Mouse (Mus musculus): ENCODE measurements around the gene Dnah6. TPM values are rescaled to one million over a fixed set of nuclear protein-coding genes. Genes with fewer than 3 reads are reported as not detected.

Gene Dnah6
- polyA plus RNA-seq, 1 experiment from 2014 or later: 0.02 TPM

DNA sequence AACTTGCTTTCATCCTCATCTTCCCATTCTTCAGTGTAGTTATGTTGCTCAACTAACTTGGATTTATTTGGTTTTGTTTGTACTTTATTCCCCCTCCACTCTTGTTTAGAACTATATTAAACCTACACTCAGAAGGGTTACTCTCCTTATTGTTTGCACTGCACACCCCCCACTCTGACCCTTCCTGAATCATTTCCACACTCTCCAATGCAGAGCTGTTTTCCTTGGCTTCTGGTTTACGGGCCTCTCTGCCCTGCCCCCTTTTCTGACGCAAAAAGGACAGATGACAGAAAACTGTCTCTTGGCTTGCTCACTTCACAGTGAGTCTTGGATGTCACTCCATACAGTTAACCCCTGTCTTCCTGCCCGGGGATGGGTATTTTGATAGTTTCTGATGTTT lies 38.5 kb downstream of the Dnah6 start:
- Histone ChIP-seq H3K9me3 (ENCODE audit: control insufficient read depth, low read length) (no peaks in the 10 kb centered on the region), H3K36me3 (ENCODE audit: control insufficient read depth, insufficient read depth, low read length) (no peaks in the 10 kb centered on the region), H3K4me3 (ENCODE audit: low read depth, low read length) (no peak overlapping the region), H3K4me2 (replicated peaks; ENCODE audit: low read depth) (no peak overlapping the region), H3K9ac (ENCODE audit: low read length) (no peak overlapping the region), H3K4me1 (replicated peaks; ENCODE audit: control insufficient read depth, insufficient read depth) (no peaks in the 10 kb centered on the region), H3K27ac (replicated peaks) (no peak overlapping the region), H3K27me3 (ENCODE audit: control insufficient read depth, insufficient read depth, low read length) (no peaks in the 10 kb centered on the region)
- no peak for DNase-seq (ENCODE audit: low spot score)
- ATAC-seq (ENCODE audit: low FRiP score, low TSS enrichment): no peak
- TF ChIP-seq EP300 (optimal IDR thresholded peaks at IDR 0.05): no peak
- TF ChIP-seq CTCF (IDR thresholded peaks at IDR 0.05; ENCODE audit: low read depth): no peak
- 46% methylated on average over 3 of the region's 3 CpGs for WGBS

DNA sequence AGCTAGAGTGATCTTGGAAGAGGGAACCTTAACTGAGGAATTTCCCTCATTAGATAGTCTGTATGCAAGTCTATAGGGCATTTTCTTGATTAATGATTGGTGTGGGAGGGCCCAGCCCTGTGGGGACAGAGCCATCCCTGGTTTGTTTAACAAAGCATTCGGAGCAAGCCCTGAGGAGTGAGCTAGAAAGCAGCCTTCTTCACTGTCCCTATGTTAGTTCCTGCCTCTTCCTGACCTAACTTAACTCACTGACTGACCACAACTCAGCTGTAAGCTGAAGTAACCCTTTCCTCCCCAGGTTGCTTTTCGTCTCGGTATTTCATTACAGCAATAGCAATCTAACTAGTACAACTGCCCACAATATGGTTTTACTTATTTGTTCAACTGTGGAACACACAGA lies 39.0 kb downstream of the Dnah6 start:
- WGBS: 37% methylated on average over 3 of the region's 3 CpGs
- no peak overlapping the region for H3K4me2 ChIP-seq (replicated peaks; ENCODE audit: low read depth)
- ATAC-seq (ENCODE audit: low FRiP score, low TSS enrichment) (no peak), DNase-seq (ENCODE audit: low spot score) (no peak)
- no peak overlapping the region for H3K4me3 ChIP-seq (ENCODE audit: low read depth, low read length)
- no peak overlapping the region for H3K9ac ChIP-seq (ENCODE audit: low read length)
- no peaks in the 10 kb centered on the region for H3K4me1 ChIP-seq (replicated peaks; ENCODE audit: control insufficient read depth, insufficient read depth)
- TF ChIP-seq CTCF (IDR thresholded peaks at IDR 0.05; ENCODE audit: low read depth) (no peak), EP300 (optimal IDR thresholded peaks at IDR 0.05) (no peak)
- no peaks in the 10 kb centered on the region for H3K9me3 ChIP-seq (ENCODE audit: control insufficient read depth, low read length)
- no peaks in the 10 kb centered on the region for H3K27me3 ChIP-seq (ENCODE audit: control insufficient read depth, insufficient read depth, low read length)
- H3K27ac ChIP-seq (replicated peaks): no peak overlapping the region
- H3K36me3 ChIP-seq (ENCODE audit: control insufficient read depth, insufficient read depth, low read length): no peaks in the 10 kb centered on the region

DNA sequence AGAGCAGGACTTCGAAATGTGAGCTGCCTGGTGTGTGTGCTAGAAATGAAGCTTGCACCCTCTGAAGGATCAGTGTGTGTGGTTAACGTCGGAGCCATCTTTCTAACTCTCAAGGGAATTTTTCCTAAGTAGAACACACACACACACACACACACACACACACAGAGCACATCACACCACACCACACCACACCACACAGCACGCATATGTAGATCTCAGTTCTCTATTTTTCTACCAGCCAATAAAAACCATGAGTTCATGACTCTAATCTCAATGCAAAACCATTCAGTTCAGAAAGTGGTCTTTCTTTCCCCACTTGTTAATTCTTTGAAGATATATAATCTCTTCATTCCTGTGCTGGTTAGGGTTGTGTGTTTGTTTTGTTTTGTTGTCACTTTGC lies 39.4 kb downstream of the Dnah6 start:
- TF ChIP-seq CTCF (IDR thresholded peaks at IDR 0.05; ENCODE audit: low read depth): no peak
- no peak for TF ChIP-seq EP300 (optimal IDR thresholded peaks at IDR 0.05)
- Histone ChIP-seq H3K9ac (ENCODE audit: low read length) (no peak overlapping the region), H3K27ac (replicated peaks) (no peak overlapping the region), H3K4me2 (replicated peaks; ENCODE audit: low read depth) (no peak overlapping the region), H3K9me3 (ENCODE audit: control insufficient read depth, low read length) (no peaks in the 10 kb centered on the region), H3K27me3 (ENCODE audit: control insufficient read depth, insufficient read depth, low read length) (no peaks in the 10 kb centered on the region), H3K36me3 (ENCODE audit: control insufficient read depth, insufficient read depth, low read length) (no peaks in the 10 kb centered on the region), H3K4me1 (replicated peaks; ENCODE audit: control insufficient read depth, insufficient read depth) (no peaks in the 10 kb centered on the region), H3K4me3 (ENCODE audit: low read depth, low read length) (no peak overlapping the region)
- WGBS: 65% methylated on average over 4 of the region's 4 CpGs
- no peak for DNase-seq (ENCODE audit: low spot score)
- ATAC-seq (ENCODE audit: low FRiP score, low TSS enrichment): no peak

DNA sequence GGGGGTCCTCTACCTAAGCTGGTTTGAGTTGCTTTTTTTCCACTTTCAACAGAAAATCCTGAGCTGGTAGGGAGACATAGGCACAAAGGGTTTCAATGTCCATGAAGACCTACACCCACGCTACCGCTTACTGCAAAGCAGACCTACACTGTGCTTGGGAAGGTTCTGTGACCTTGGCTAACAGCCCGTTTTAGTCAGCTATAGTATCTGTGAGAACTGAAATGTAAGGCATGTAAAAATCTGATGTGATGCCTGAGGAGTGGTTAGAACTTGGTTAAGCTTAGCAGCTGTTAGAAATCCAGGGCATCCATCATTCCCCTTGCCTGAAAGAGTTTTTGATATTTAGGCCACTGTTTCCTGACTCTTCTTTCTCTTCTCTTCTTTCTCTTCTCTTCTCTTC lies 46.3 kb downstream of the Dnah6 start:
- 61% methylated on average over 3 of the region's 3 CpGs for WGBS
- H3K27me3 ChIP-seq (ENCODE audit: control insufficient read depth, insufficient read depth, low read length): no peaks in the 10 kb centered on the region
- H3K4me2 ChIP-seq (replicated peaks; ENCODE audit: low read depth): no peak overlapping the region
- H3K27ac ChIP-seq (replicated peaks): no peak overlapping the region
- no peaks in the 10 kb centered on the region for H3K4me1 ChIP-seq (replicated peaks; ENCODE audit: control insufficient read depth, insufficient read depth)
- no peaks in the 10 kb centered on the region for H3K36me3 ChIP-seq (ENCODE audit: control insufficient read depth, insufficient read depth, low read length)
- H3K4me3 ChIP-seq (ENCODE audit: low read depth, low read length): no peak overlapping the region
- no peak overlapping the region for H3K9ac ChIP-seq (ENCODE audit: low read length)
- DNase-seq (ENCODE audit: low spot score) (no peak), ATAC-seq (ENCODE audit: low FRiP score, low TSS enrichment) (no peak)
- TF ChIP-seq CTCF (IDR thresholded peaks at IDR 0.05; ENCODE audit: low read depth): no peak
- no peaks in the 10 kb centered on the region for H3K9me3 ChIP-seq (ENCODE audit: control insufficient read depth, low read length)

DNA sequence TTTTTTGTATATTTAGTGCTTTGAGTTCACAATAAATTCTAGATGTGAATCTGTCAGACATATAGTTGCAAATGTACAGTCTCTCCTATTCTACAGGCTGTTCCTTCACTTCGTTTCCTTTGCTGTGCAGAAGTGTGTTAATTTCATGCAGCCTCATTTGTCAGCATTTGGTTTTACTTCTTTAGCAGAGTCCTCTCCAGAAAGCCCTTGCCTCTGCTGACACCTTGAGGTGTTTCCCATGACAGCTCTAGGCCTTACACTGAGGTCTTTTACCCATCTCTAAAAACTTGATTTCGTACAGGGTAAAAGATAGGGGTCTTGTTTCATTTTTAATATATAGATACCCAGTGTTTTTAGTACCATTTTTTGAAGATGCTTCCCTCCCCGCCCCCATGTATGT lies 54.2 kb downstream of the Dnah6 start:
- H3K4me2 ChIP-seq (replicated peaks; ENCODE audit: low read depth): no peak overlapping the region
- H3K27ac ChIP-seq (replicated peaks): no peak overlapping the region
- WGBS: 73% methylated on average over 3 of the region's 3 CpGs
- no peak overlapping the region for H3K4me3 ChIP-seq (ENCODE audit: low read depth, low read length)
- no peaks in the 10 kb centered on the region for H3K4me1 ChIP-seq (replicated peaks; ENCODE audit: control insufficient read depth, insufficient read depth)
- no peak overlapping the region for H3K9ac ChIP-seq (ENCODE audit: low read length)
- H3K36me3 ChIP-seq (ENCODE audit: control insufficient read depth, insufficient read depth, low read length): no peaks in the 10 kb centered on the region
- no peaks in the 10 kb centered on the region for H3K27me3 ChIP-seq (ENCODE audit: control insufficient read depth, insufficient read depth, low read length)
- DNase-seq (ENCODE audit: low spot score) (no peak), ATAC-seq (ENCODE audit: low FRiP score, low TSS enrichment) (no peak)
- H3K9me3 ChIP-seq (ENCODE audit: control insufficient read depth, low read length): no peaks in the 10 kb centered on the region
- TF ChIP-seq EP300 (optimal IDR thresholded peaks at IDR 0.05): no peak
- no peak for TF ChIP-seq CTCF (IDR thresholded peaks at IDR 0.05; ENCODE audit: low read depth)

DNA sequence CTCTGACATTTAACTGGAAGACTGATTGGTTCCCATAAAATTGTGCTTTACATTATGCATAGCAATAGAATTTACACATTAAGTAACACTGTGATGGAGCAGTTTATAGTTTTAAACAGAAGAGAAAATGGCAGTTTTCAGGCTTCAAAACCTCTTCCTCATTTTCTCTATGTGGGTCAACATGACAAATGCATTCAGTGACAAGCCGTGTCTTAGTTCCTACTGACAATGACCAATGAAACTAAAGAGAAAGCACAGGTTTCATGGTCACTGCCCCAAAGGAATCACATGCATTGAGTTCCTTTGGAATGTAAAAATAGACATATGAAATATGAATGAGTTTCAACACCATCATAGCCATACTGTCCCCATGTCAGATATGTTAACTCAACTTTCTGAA lies 58.5 kb downstream of the Dnah6 start:
- Histone ChIP-seq H3K4me3 (ENCODE audit: low read depth, low read length) (no peak overlapping the region), H3K27me3 (ENCODE audit: control insufficient read depth, insufficient read depth, low read length) (no peaks in the 10 kb centered on the region), H3K27ac (replicated peaks) (no peak overlapping the region), H3K4me1 (replicated peaks; ENCODE audit: control insufficient read depth, insufficient read depth) (no peaks in the 10 kb centered on the region), H3K9me3 (ENCODE audit: control insufficient read depth, low read length) (no peaks in the 10 kb centered on the region), H3K4me2 (replicated peaks; ENCODE audit: low read depth) (no peak overlapping the region), H3K9ac (ENCODE audit: low read length) (no peak overlapping the region), H3K36me3 (ENCODE audit: control insufficient read depth, insufficient read depth, low read length) (no peaks in the 10 kb centered on the region)
- DNase-seq (ENCODE audit: low spot score): no peak
- no peak for TF ChIP-seq CTCF (IDR thresholded peaks at IDR 0.05; ENCODE audit: low read depth)
- TF ChIP-seq EP300 (optimal IDR thresholded peaks at IDR 0.05): no peak
- 68% methylated on average over 1 of the region's 1 CpGs for whole genome bisulfite sequencing
- no peak for ATAC-seq (ENCODE audit: low FRiP score, low TSS enrichment)
